Mouse (Mus musculus) hindbrain, embryonic 14.5 days (tissue): ENCODE results near the gene Coq9. TPM values are rescaled to one million over a fixed set of nuclear protein-coding genes. Genes with fewer than 3 reads are reported as not detected.

ENCODE experiments used
- ATAC-seq: fragments of 200-750 bp; cut with Nextera tagmentation; 2 replicates; pipeline ENCODE4 v1.8.0; 2017; ENCODE audit warnings: moderate number of reproducible peaks, mild to moderate bottlenecking, moderate TSS enrichment, moderate library complexity; ENCODE audit not compliant: low FRiP score
- DNase-seq: peaks from one replicate; pipeline ENCODE4 v3.0.0-alpha.2; 2015; ENCODE audit warnings: low spot score
- H3K27ac ChIP-seq: fragments of 300-500 bp; sonication (generic); 2 replicates; pipeline ENCODE4 v1.5.1; 2014; ENCODE audit warnings: mild to moderate bottlenecking, moderate library complexity
- H3K27me3 ChIP-seq: fragments of 300-500 bp; sonication (generic); 2 replicates; pipeline ENCODE4 v1.6.1; 2014; ENCODE audit warnings: mild to moderate bottlenecking, low read length, mixed read lengths; ENCODE audit not compliant: control insufficient read depth, insufficient read depth
- H3K36me3 ChIP-seq: fragments of 300-500 bp; sonication (generic); replicated peaks from 2 replicates; pipeline ENCODE4 v1.6.1; 2014; ENCODE audit not compliant: control insufficient read depth, insufficient read depth
- H3K4me1 ChIP-seq: fragments of 300-500 bp; sonication (generic); replicated peaks from 2 replicates; pipeline ENCODE4 v1.6.1; 2014; ENCODE audit warnings: antibody characterized with exemption, low read length, mixed read lengths; ENCODE audit not compliant: control insufficient read depth, insufficient read depth
- H3K4me2 ChIP-seq: fragments of 300-500 bp; sonication (generic); replicated peaks from 2 replicates; pipeline ENCODE4 v1.6.1; 2014; ENCODE audit warnings: mild to moderate bottlenecking, moderate library complexity
- H3K4me3 ChIP-seq: fragments of 300-500 bp; sonication (generic); replicated peaks from 2 replicates; pipeline ENCODE4 v1.5.1; 2014; ENCODE audit warnings: mild to moderate bottlenecking, low read length
- H3K9ac ChIP-seq: fragments of 300-500 bp; sonication (generic); 2 replicates; pipeline ENCODE4 v1.6.1; 2014
- H3K9me3 ChIP-seq: fragments of 300-500 bp; sonication (generic); 2 replicates; pipeline ENCODE4 v1.6.1; 2016; ENCODE audit warnings: low read length; ENCODE audit not compliant: control insufficient read depth
- WGBS: fragments of 180-500 bp; shearing (Covaris S2); extraction: QIAGEN DNeasy Blood & Tissue Kit; methylation state at CpG from one replicate; pipeline ENCODE4 v1.1.7; 2014; 5-methylcytosine and 5-hydroxymethylcytosine counted together
- polyA plus RNA-seq: library from polyadenylated mRNA; unstranded; fragments of >200 nt; fragmentation: Nextera tagmentation; extraction: Ambion mirVana; gene quantifications from 2 replicates; pipeline ENCODE4 v1.2.1, GENCODE M21; 2014

Coq9 gene
- polyA plus RNA-seq, 1 experiment from 2014 or later: 59.1 TPM

DNA sequence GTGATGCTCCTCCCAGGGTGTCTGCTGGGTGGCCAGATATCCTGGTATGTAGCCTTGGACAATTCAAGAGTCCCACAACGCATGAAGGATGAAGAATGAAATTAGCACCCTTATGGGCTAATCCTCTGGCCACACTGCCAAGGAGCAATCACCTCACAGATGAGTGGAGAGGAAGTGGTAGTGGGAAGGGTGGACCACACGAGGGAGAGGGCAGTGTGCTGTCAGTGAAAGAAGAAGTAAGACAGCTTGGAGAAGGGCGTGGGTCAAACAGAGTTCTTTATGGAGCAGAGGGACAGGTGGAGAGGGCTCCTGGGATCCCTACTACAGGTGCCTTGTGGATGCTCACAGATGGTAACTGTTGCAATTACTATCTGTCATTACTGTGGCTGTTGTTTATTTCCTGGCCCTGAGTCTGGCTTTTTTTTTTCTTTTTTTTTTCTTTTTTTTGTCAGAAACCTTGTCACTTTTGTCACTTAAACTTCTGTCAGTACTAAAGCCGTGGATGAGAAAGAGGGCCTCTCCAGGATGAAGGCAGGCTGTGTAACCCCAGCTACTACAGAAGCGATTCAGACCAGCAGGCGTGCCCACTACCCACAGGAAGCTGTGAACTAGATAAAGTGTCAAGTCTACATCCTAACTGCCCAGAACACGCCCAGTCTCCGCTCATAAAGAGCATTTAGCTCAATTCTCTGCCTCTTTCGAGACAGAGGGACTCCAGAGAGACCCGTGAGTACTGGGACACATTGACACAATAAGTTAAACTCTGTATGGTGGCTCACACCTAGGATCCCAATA lies 33.4 kb upstream of the Coq9 start:
- Histone ChIP-seq H3K27ac (no peak overlapping the region), H3K4me1 (no peaks in the 10 kb centered on the region), H3K9ac (no peak overlapping the region), H3K9me3 (no peaks in the 10 kb centered on the region), H3K4me3 (no peak overlapping the region), H3K27me3 (no peaks in the 10 kb centered on the region), H3K4me2 (no peak overlapping the region), H3K36me3 (no peaks in the 10 kb centered on the region)
- 81% methylated on average over 10 of the region's 10 CpGs for WGBS
- no peak for ATAC-seq
- DNase-seq: no peak

DNA sequence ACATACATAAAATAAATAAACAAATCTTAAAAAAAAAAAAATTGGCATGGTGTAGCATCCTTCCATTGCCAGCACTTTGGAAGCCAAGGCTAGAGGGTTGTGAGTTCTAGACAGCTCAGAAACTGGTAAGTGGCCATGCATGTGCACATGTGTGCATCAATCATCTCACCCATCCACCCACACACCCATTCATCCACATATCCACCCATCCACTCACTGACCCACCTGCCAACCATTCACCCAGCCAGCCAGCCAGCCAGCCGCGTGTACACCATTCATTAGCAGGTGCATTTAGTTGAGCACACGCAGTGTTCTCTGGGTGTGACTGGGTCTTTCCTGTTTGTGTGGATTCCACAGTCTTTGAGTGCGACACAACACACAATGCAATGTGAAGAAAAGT lies 32.3 kb upstream of the Coq9 start:
- H3K9me3 ChIP-seq: no peaks in the 10 kb centered on the region
- WGBS: 52% methylated on average over 4 of the region's 4 CpGs
- H3K4me3 ChIP-seq: no peak overlapping the region
- no peak overlapping the region for H3K9ac ChIP-seq
- ATAC-seq: no peak
- no peaks in the 10 kb centered on the region for H3K36me3 ChIP-seq
- no peak overlapping the region for H3K4me2 ChIP-seq
- H3K4me1 ChIP-seq: no peaks in the 10 kb centered on the region
- no peaks in the 10 kb centered on the region for H3K27me3 ChIP-seq
- H3K27ac ChIP-seq: no peak overlapping the region
- DNase-seq: no peak

DNA sequence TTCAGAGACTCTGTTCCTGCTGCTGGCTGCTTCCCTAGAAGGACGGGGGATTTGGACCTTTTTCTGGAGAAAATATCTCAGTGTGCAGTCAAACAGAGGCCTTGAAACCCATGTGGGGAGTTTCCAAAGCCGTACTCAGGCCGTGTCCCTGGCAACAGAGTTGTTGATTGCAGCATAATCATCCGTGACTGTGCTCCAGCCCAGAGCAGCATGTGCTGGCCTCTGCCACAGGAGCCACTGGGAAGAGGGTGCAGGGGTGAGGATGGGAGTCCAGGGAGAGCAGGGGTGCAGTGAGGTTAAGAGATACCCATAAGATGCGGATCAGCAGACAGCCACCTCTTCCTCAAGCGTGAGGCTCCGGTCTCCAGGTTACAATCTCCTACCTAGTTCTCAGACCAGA lies 30.6 kb upstream of the Coq9 start:
- Histone ChIP-seq H3K36me3 (no peaks in the 10 kb centered on the region), H3K4me1 (no peaks in the 10 kb centered on the region), H3K9ac (no peak overlapping the region), H3K27ac (no peak overlapping the region), H3K9me3 (no peaks in the 10 kb centered on the region), H3K27me3 (no peaks in the 10 kb centered on the region), H3K4me2 (no peak overlapping the region), H3K4me3 (no peak overlapping the region)
- WGBS: 40% methylated on average over 7 of the region's 7 CpGs
- ATAC-seq: no peak
- no peak for DNase-seq

DNA sequence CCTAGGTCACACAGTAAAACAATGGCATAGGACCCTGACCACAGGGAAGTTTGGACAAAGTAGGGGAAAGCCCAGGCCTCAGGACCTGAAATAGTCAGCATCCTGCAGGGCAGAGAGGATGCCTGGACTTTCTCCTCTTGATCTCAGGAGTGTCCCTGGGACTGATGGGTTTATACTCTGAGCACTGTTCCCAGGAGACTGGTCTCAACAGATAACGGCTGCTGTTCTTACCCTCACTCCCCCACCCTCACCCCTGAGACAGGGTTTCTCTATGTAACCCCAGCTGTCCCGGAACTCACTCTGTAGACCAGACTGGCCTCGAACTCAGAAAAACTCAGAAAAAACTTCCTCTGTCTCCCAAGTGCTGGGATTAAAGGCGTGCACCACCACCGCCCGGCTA lies 29.7 kb upstream of the Coq9 start:
- Histone ChIP-seq H3K4me2 (no peak overlapping the region), H3K36me3 (no peaks in the 10 kb centered on the region), H3K27ac (no peak overlapping the region), H3K27me3 (no peaks in the 10 kb centered on the region), H3K4me1 (no peaks in the 10 kb centered on the region), H3K9me3 (no peaks in the 10 kb centered on the region), H3K9ac (no peak overlapping the region), H3K4me3 (no peak overlapping the region)
- WGBS: 81% methylated on average over 6 of the region's 6 CpGs
- DNase-seq: no peak
- no peak for ATAC-seq

DNA sequence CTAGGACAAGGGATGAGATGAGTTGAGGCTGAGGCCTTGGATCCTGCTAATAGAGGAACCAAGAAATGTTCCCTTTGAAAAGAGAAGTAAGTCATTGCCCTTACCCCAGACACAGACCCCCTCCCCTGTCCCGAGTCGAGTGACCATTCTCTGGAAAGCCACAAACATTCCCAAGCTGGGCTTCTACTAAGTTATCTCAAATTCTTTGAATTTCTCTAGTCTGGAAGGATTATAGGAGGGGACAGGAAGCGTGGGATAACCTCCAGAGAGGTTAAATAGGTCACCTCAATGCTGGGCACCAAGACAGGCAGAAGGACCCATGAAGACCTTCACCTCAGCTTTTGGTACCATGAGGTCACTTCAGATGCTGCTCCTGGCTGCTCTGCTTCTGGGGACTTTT lies 28.0 kb upstream of the Coq9 start, which contains the start of gene Ccl17:
Gene Ccl17, plus strand, starts transcription at position 301 of the 400 bp plus-strand sequence.
- Histone ChIP-seq H3K4me3 (no peak within 1 kb of the TSS), H3K4me2 (no peak within 1 kb of the TSS), H3K36me3 (no peaks in the 10 kb centered on the region), H3K27ac (no peak within 1 kb of the TSS), H3K27me3 (no peaks in the 10 kb centered on the region), H3K9me3 (no peaks in the 10 kb centered on the region), H3K4me1 (no peaks in the 10 kb centered on the region), H3K9ac (no peak within 1 kb of the TSS)
- DNase-seq (no peak), ATAC-seq (no peak)
- 79% methylated on average over 3 of the region's 3 CpGs for WGBS

DNA sequence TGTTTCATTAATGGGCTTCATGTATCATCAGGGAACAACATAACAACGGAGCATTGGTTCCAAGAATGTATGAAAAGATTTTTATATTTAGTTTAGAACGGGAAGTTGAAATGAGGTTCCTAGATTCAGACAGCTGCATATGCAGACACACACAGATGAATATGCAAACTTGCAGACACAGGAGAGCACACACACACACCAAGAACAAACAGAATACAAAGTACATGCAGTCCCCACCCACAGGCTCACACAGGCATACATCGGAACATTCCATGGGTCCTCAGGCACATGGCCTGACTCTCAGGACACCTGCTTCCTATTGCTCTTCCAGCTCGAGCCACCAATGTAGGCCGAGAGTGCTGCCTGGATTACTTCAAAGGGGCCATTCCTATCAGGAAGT lies 27.3 kb upstream of the Coq9 start:
- Histone ChIP-seq H3K36me3 (no peaks in the 10 kb centered on the region), H3K4me2 (no peak overlapping the region), H3K4me1 (no peaks in the 10 kb centered on the region), H3K9ac (no peak overlapping the region), H3K27me3 (no peaks in the 10 kb centered on the region), H3K27ac (no peak overlapping the region), H3K9me3 (no peaks in the 10 kb centered on the region), H3K4me3 (no peak overlapping the region)
- WGBS: 88% methylated on average over 5 of the region's 5 CpGs
- DNase-seq: no peak
- ATAC-seq: no peak

DNA sequence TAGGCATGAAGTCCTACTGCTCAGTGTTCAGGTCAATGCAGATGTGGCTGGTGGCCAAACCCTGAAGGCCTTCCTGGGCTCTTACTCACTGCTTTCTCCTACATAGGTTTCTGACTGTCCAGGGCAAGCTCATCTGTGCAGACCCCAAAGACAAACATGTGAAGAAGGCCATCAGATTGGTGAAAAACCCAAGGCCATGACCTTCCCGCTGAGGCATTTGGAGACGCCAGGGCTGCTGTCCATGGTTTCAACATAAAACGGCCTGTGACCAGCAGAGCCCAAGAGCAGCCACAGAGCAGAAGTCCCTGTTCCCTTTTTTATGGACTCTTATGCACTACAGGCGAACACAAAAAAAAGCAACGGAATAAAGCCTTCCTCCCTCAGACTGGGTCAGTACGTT lies 26.5 kb upstream of the Coq9 start:
- no peak overlapping the region for H3K9ac ChIP-seq
- no peak for DNase-seq
- WGBS: 83% methylated on average over 6 of the region's 6 CpGs
- no peaks in the 10 kb centered on the region for H3K36me3 ChIP-seq
- ATAC-seq: no peak
- H3K4me1 ChIP-seq: no peaks in the 10 kb centered on the region
- H3K27me3 ChIP-seq: no peaks in the 10 kb centered on the region
- no peak overlapping the region for H3K27ac ChIP-seq
- no peaks in the 10 kb centered on the region for H3K9me3 ChIP-seq
- no peak overlapping the region for H3K4me2 ChIP-seq
- H3K4me3 ChIP-seq: no peak overlapping the region

DNA sequence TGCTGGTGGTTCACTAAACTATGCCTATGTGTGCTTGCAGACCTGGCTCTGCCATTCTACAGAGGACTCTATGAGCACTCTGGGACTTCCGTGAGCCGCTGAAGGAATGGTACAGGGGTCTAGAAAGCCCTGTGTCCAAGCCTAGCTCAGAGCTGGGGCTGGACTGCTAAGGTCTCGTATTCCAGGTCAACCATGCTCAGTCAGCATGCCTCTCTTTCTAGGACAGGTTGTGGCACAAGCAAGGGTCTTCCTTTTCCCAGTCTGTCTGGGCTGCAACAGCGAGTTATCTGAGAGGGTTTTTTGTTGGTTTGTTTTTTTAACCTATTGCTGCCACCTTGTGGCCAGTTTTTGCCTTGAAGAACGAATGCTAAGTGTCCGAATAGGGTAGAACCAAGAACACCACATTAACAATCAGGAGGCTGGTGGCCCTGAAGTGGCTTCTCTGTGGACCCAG lies 25.4 kb upstream of the Coq9 start:
- H3K27me3 ChIP-seq: no peaks in the 10 kb centered on the region
- no peaks in the 10 kb centered on the region for H3K4me1 ChIP-seq
- peak overlapping the region; percentile 2; the same call in 1 of the 2 replicates for H3K9ac ChIP-seq
- ATAC-seq (peak; percentile 82), DNase-seq (peak; percentile 98)
- H3K36me3 ChIP-seq: no peaks in the 10 kb centered on the region
- no peak overlapping the region for H3K27ac ChIP-seq
- H3K4me2 ChIP-seq: peak overlapping the region; percentile 31
- 23% methylated on average over 6 of the region's 6 CpGs for WGBS
- H3K4me3 ChIP-seq: no peak overlapping the region
- H3K9me3 ChIP-seq: no peaks in the 10 kb centered on the region

DNA sequence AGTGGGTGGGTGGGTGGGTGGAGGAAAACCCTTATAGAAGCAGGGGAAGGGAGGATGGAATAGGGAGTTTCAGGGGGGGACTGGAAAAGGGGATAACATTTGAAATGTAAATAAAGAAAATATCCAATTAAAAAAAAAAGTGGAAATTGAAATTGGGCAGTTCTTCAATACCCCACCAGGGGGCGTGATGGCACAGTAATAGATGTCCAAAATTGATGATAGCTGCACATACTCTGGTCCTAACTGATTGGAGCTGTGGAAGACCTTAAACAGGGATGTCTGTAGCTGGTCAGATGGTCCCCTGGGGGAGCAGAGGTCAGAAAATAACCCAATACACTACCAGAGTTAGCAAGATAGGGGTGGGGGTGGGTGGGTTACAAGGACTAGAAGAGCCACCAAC lies 23.6 kb upstream of the Coq9 start:
- no peaks in the 10 kb centered on the region for H3K27me3 ChIP-seq
- ATAC-seq (no peak), DNase-seq (peak; percentile 70)
- H3K9ac ChIP-seq: no peak overlapping the region
- H3K27ac ChIP-seq: no peak overlapping the region
- H3K4me1 ChIP-seq: no peaks in the 10 kb centered on the region
- WGBS: 0% methylated on average over 1 of the region's 1 CpGs
- H3K4me3 ChIP-seq: no peak overlapping the region
- H3K4me2 ChIP-seq: no peak overlapping the region
- no peaks in the 10 kb centered on the region for H3K9me3 ChIP-seq
- no peaks in the 10 kb centered on the region for H3K36me3 ChIP-seq

DNA sequence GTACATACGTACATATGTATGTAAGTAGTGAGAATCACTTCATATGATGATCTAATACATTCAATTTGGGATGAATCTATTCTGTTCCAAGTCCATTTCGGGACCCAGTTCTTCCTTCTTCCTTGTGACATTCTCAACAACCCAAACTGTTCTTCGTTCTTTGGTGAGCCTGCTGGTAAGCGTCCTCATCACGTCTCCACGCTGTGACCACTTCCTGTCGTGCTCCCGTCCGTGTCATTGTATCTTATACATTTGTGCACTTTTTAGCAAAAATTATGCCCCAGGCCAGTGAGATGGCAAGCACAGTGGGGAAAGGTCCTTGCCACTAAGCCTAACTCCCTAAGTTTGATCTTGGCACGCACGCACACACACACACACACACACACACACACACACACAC lies 20.2 kb upstream of the Coq9 start:
- H3K4me1 ChIP-seq: no peaks in the 10 kb centered on the region
- H3K27me3 ChIP-seq: no peaks in the 10 kb centered on the region
- ATAC-seq: no peak
- no peak overlapping the region for H3K9ac ChIP-seq
- no peak for DNase-seq
- H3K27ac ChIP-seq: no peak overlapping the region
- peaks cover 12% of the 10 kb centered on the region for H3K36me3 ChIP-seq
- no peak overlapping the region for H3K4me2 ChIP-seq
- no peaks in the 10 kb centered on the region for H3K9me3 ChIP-seq
- H3K4me3 ChIP-seq: no peak overlapping the region
- WGBS: 94% methylated on average over 11 of the region's 11 CpGs
